Mouse (Mus musculus) lung, postnatal 36 days (tissue): ENCODE results near the gene Arfgef2.

Experiments
- DNase-seq: peaks from one replicate; pipeline ENCODE4 v3.0.0; 2022; ENCODE audit warnings: mixed read lengths

The Arfgef2 gene

DNA sequence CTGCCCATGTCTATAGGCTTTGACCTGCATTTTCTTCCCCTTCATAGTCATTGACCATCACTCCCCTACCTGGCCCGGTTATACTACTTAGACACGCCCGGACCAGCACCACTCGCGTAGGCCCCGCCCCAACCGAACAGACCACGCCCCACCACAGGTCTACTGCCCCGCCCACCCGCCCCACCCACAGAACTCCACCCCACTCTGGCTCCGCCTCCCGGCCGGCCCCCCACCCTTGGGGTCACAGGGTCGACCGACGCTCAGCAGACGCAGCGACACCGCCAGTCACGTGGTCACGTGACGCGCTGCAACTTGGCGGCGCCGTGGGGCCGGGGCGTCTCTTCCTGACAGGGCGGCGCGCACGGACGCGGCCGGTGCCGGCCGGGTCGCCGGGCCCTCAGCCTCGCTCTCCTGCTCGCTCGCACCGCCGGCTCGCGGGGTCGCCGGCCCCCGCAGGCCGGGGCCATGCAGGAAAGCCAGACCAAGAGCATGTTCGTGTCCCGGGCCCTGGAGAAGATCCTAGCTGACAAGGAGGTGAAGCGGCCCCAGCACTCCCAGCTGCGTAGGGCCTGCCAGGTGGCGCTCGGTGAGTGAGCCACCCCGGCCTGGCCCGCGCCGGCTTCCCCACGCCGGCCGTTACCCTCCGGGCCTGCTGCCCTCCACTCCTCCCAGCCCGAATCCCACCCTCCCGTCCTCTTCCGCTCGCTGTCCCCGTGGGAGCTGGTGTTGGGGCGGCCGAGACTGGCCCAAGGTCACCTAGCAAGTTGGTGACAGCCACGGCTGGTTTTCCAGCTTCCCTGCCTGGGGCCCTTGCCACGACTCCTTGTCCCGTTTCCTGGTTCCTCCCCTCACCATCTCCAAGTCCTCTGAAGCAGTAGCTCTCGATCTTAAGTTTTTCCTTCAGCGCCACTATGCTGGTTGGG, at the start of gene Arfgef2:
Gene Arfgef2, plus strand, starts transcription at position 339 of the 923 bp plus-strand sequence.
- peak; percentile 92 for DNase-seq

DNA sequence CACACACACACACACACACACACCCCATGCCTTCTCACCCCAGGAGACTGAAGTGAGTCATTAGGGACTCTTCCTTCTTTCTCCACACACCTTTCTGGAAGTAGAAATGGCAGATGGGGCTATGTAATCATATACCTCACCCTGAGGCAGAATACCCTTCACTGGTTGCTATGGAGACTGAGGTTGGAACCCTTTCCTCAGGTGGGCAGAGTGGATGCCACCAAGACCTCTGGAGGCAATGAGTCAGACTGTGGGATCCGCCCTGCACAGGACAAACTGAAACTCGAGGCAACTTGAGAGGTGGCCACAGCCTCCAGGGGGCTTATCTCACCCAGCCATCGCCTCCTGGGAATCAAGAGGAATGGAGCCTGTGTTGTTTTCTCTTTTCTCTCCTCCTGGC, 47.4 kb upstream of the Arfgef2 start:
- no peak for DNase-seq

DNA sequence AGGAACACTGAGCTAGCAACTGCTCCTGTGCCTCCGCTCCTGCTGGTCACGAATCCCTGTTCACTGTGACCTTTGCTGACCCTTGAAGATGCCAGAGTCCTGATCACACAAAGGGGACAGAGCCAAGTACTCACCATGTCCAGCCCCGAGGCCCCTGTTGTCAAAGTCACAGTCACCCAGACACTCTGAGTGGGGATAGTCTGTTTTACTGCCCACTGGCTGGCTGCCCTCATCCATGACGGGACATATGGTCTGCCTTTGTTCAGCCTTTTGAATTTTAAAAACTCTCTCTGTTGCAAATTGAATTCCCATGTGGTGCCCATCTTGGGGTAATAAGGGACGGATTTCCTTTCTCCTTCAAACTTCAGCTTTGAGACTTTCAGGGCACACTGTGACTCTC, 41.3 kb upstream of the Arfgef2 start:
- no peak for DNase-seq

DNA sequence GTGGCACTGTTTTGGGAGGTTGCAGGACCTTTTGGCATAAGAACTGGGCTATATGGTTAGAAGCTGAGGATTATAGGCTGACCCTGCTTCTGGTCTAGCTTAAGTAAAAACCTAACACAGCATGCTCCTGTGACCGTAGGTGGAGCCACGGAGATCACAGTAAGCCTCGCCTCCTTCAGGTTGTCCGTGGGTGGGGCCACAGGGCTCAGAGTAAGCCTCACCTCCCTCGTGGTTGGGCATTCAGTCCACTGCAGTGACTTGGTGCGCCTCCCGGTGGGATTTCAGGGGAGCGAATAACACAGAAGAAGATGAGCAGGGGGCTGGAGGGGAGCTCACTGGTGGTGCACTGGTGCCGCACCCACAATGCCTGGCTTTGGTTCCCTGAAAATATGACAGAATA, 37.8 kb upstream of the Arfgef2 start:
- no peak for DNase-seq

DNA sequence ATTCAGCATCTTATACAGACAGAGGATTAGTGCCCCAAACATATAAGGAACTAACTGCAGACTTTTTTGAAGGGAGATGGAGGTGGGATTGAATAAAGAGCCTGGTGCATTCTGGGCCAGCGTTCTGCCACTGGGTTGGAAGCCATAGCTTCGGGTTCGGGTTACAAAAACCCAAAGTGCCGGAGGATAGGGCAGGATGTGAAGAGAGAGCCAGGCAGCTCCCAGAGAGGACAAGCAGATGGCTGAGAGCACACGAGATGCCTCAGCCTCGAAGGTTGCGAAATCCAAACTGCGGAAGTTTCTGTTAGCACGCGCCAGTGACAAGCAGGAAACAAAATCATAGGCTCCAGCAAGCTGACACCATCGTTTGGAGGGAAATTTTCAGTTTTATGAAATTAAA, 34.0 kb upstream of the Arfgef2 start:
- peak; percentile 75 for DNase-seq

DNA sequence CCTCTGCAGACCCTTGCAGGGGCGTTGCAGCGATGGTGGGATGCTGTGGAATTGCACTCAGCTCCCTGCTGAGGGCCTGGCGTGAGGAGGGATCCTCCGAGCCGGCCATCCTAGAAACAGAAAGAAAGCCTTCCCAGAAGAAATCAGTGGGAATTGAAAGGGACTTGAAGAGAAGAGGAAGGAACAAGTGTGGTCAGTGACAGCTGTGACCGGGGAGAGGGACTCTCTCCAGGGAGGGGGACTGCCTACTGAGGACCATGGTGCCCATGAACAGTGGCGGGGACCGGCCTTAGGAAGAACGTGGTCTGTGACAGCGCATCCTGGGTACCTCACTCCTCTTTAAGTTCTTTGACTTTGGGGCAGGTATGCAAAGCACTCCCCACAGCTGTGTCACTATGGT, 31.8 kb upstream of the Arfgef2 start:
- no peak for DNase-seq

DNA sequence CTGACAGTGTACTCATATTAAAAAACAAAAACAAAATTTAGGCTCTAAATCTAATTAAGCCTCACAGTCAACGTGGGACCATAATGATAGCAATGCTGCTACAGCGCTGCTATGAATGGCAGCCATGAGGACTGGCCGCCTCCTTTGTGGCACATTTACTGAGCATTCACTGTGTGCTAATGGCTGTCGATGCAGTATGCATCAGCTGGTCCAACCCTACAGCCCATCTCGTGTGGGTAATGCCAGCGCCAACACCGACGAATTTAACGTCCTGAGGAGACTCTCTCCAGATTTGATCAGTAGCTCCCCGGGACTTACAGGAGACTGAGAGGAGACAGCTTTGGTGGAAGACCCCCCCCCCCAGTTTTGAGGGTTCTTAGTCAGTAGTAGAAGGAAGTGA, 31.1 kb upstream of the Arfgef2 start:
- no peak for DNase-seq

DNA sequence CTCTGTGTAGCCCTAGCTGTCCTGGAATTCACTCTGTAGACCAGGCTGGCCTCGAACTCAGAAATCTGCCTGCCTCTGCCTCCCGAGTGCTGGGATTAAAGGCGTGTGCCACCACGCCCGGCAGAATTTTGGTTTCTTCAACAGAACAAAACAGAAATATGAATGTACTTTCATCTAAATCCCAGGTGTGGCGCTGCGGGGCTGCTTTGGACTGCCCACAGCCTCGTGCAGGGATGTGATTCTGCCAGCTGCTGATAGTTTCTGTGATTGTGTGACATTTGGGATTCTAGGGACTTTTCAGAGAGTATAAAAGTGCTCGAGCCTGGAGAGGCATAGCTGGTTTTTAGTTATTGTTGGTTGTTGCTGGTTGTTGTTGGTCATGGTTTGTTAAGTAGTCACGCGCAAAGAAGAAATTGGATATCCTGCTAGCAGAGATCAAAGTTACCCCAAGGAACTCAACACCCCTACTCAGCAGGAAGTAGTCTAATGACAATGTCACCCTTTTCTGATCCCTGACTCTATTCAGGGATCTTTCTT, 30.0 kb upstream of the Arfgef2 start:
- no peak for DNase-seq

DNA sequence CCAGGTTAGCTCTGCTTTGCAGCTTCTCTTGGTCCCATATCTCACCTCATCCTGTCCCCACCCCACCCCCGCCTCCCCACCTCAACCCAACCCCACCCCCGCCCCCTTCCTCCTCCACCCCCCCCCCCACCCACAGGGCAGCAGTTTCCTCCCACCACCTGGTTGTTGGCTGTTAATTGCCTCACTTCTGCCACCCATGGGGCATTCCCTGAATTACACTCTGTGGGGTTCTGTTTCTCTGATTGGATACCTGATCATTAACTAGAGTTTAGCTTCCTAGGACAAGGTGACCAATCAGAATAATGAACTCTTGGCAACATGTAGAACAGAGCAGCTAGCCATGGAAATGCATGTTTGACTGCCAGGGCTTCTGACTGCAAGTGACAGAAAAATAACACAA, 29.1 kb upstream of the Arfgef2 start:
- peak; percentile 61 for DNase-seq

DNA sequence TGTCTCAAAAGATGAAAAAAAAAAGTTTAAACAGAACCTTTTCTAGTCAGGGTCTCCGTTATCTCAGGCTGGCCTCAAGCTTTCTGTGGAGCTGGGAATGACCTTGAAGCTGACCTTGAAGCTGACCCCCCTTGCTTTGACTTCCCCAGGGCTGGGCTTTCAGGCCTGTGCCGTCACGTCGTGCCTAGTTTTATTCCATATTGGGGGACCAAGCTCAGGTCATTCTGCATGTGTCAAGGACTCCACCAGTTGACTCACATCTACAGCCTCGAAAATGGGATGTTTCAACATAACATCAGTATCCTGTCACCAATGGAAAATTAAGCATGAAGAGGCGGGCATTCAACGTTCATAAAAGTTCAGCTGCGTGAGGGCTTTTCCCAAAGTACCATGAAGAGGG, 25.4 kb upstream of the Arfgef2 start:
- no peak for DNase-seq

DNA sequence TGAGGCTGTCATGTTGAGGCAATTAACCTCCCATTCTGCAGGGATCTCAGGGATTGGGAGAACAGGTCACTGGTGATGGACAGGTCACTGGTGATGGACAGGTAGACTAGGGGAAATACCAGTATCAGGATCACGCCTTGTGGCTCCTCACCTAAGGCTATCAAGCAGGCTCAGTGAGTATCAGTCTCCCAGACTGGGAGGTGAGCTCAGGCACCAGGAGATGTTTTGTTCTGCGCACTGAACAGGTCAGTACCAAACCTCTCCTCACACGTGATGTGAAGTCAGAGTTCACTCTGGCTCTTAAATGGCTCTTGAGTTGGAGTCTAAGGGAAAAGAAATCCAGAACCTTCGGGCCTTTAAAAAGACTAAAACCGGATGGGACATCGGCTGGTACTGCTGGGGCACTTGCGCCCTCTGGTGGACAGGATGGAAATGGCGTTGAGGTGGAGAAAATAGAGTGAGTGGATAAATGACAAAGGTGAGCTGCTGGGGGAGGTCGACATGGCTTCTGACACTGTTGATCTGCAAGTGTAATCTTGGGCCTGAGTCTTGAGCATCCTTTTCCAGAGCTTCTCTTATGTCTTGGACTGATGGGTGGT, 24.3 kb upstream of the Arfgef2 start:
- peak; percentile 85 for DNase-seq

DNA sequence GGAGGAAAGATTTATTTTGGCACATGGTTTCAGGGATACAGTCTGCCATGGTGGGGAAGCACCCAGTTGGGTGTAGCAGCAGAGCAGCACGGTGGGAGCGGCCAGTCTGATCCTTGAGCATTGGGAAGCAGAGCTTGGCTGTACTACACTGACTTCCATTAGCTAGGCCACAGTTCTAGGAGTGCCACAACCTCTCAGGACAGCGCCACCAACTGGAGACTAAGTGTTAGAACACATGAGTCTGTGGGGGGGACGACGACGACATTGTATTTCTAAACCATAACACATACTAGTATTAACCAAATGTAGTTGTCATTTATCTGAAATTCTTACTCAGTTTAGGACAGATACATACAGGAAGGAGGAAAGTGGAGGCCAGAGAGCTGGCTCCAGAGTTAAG, 21.0 kb upstream of the Arfgef2 start:
- no peak for DNase-seq

DNA sequence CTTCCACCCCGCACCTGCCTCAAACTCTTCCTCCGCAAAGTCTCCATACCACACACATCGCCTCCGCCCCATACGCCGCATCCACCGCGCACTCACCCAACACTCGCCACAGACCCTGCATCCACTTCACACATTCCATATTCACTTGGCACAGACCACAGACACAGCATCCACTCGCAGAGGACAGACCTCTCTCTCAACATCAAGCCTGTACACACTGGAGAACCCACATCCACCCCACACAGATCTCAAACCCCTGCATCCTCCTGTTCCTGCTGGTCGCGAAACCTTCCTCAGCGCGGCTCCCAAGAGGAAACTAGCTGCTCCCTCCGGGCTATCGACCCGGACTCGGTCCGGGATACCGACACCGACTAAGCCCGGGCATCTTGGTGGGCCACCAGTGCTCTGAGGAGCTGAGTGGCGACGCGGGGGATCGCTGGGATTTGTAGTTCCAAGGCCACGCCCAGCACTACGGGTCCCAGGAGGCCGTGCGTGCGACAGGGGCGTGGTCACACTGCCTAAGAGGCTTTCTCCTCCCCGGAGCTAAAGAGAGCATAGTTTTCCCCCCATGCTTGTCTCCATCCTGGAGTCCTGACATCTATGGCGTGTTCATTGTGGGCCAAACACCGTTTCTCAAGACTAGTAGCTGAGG, 18.9 kb upstream of the Arfgef2 start:
- DNase-seq, result peak; percentile 97

DNA sequence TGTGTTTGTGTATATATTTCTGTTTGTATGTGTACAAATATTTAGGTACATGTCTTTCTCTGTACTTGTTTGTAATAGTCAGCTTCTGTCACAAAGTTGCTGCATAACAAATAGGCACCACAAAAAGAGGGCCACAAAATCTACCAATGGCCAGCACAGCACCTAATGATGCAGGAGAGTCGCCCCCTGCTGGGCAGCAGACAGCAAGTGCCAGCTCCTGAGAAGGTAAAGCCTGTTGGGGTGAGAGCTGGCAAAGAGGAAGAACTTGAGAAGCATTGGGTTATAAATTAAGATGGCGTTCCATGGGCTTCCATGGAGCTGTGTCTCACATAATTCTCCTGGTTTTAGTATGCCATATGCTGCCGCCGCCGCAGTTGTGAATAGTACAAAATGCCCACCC, 13.7 kb upstream of the Arfgef2 start:
- DNase-seq, result no peak

DNA sequence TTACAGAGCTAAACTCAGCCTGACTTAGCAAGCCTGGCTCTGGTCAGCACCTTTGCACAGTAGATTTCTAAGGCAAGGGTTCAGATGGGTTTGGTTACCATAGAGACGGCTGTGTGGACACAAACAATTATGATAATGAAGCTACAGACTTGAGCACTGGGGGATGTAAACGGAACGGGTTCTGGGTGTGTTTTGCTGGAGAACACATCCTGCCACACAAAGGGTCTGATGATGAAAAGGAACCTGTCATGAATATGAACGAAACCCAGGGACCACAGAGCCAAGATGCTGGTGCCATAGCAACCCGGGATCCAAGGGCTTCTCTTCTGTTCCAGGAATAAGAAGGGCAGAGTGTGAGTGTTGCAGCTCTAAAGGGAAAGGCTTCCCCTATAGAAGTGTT, 13.0 kb upstream of the Arfgef2 start, which contains the start of gene Trp53rkb:
Gene Trp53rkb, plus strand, starts transcription at position 177 of the 400 bp plus-strand sequence.
- no peak for DNase-seq

DNA sequence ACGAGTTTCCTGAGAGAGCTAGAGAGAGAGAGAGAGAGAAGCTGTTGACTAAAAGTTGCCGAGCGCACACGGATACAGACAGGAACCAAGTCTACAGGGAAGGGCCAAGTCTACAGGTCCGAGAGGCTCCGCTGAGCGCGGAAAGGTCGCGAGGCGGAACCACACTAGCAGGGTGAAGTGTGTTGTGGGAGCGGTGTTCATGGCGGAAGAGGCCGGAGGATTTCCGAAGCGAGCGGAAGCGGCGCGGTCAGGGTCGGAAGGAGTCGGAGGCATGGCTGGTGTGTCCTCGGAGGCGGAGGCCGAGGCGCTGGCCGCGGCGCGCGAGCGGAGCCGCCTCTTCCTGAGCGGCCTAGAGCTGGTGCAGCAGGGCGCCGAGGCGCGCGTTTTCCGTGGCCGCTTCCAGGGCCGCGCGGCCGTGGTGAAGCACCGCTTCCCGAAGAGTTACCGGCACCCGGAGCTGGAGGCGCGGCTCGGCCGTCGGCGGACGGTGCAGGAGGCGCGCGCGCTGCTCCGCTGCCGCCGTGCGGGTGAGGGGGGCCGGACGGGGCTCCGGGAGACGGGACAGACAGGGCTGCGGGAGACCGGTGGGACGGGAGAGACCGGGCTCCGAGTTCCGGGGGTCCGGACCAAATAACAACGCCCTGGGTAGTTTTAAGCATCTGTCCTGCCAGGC, 11.7 kb upstream of the Arfgef2 start:
- DNase-seq, result peak; percentile 91

DNA sequence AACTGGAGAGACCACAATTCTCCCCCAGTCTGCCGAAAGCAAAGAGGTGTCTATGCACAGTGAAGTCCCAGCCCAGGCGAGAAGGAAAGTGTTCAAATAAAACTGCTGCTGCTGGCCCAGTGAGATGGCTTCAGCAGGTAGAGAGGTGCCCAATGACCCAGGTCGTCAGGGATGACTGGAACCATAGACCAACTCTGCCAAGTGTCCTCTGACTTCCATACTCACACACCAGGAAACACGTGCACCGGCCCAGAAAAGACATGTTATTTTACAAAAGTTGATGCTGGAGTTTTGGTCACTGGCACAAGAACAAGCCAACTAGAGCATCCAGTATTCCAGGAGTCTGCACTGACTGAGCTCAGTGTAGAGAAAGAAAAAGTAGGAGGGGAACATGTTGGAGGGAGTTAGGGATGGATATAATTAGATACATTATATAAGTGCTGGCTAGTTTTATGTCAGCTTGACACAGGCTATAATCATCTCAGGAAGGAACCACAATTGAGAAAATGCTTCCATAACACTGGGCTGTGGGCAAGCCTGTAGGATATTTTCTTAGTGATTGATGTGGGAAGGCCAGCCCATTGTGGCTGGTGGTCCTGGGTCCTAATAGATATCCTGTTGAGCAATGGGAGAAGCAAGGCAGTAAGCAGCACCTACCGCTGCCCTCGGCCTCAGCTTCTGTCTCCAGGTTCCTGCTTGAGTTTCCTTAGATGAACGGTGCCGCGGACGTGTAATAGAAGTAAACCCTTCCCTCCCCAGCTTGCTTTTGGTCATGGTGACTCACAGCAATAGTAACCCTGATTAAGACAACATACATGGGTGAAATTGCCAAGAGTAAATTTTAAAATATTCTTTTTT, 5.5 kb upstream of the Arfgef2 start:
- no peak for DNase-seq

DNA sequence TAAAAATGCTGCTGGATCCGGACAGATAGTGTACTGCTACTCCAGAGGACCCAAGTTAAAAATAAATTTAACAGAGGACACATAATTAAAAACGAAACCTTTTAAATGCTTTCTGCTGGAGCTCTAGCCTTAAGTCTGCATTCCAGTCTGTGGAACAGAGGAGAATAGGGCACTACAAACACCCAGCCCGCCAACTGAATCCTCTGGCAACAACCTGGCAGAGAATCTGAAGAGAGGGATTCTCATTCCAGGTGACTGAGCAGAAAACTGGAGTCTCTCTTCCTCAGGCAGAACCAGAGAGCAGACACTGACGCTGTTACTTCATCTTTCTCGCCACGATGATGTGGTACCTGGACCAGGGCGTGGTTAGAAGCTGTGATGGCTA, 4.9 kb upstream of the Arfgef2 start:
- no peak for DNase-seq

DNA sequence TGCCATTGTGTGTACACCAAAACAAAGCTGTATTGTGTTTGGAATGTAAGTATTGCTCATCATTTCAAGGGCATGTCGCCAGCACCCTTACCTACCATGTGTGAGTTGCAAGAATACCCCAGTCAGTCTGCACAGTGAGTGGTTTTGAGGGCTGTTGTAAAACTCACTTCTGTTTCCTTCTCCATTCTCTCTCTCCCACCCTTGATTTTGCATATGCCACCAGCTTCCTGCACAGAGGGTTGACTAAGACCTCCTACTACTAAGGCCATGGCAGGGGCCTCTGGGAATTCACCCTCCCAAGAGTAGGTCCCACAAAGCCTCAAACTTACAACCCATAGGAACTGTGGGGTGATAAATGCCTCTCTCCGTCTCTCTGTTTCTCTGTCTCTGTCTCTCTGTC, 4.0 kb upstream of the Arfgef2 start:
- no peak for DNase-seq

DNA sequence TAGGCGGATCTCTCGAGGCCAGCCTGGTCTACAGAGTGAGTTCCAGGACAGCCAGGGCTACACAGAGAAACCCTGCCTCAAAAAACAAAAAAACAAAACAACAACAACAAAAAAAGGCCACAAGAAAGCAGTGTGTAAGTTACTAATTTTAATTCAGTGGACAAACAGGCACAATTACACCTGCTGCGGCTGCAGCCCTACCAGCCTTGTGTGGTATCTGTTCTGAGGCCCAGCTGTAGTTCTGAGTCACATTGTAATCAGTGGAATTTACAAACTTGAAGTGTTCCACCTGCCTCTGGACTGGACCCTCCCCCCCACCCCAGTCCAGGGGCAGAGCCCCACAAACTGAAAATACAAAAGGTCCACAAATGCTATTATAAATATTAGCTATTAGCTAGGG, 2.1 kb upstream of the Arfgef2 start:
- no peak for DNase-seq

DNA sequence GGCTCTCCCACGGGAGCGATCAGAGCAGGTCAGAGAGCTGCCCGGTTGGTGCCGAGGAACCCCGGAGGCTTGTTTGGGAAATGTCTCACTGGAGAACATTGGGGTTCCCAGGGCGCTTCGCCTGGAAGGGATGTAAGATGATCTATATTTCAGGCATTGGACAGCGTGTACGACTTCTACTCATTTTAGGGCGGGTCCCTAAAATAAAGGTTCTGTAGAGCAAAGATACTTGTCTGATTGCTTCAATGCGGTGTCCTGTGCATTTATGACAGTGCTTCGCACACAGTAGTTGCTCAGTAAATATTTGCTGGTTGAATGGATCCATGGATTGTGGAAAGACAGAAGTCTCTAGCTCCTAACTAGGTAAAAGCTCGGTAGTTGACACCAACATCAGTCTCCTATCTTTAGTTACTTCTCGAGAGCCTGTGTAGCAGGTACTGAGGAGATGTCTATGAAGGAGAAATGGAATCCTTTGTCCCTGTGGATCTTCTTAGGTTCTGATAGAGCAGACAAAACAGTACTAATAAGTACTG, 851 bp downstream of the Arfgef2 start:
- DNase-seq, result no peak

DNA sequence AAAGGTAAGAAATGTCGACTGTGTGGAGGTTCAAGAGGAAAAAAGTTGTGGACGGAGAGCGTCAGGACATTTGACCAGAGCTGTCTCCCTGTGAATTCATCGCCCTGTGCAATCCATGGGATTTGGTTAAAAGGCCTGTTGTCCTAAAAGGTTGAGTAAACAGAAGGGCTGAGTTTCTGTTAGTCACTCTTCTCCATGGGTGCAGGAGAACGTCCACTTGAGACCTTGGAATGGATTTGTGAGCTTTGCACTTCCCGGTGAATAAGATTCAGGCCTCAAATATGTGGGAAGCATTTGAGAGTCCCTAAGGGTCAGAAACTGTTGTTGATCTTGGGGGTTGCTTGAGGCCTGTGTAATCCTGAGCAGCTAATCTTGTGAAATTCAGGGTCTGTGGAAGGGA, 1.4 kb downstream of the Arfgef2 start:
- DNase-seq, result peak; percentile 57
